Mouse (Mus musculus): ENCODE measurements around the gene Zfp946. TPM values are rescaled to one million over a fixed set of nuclear protein-coding genes. Genes with fewer than 3 reads are reported as not detected.

Zfp946 gene
- polyA plus RNA-seq (2014; fragmentation: Illumina TruSeq; extraction: RNeasy Lipid Tissue Mini Kit (QIAGEN cat#74804); ENCODE audit: low read depth, low replicate concordance): 54.2 TPM

DNA sequence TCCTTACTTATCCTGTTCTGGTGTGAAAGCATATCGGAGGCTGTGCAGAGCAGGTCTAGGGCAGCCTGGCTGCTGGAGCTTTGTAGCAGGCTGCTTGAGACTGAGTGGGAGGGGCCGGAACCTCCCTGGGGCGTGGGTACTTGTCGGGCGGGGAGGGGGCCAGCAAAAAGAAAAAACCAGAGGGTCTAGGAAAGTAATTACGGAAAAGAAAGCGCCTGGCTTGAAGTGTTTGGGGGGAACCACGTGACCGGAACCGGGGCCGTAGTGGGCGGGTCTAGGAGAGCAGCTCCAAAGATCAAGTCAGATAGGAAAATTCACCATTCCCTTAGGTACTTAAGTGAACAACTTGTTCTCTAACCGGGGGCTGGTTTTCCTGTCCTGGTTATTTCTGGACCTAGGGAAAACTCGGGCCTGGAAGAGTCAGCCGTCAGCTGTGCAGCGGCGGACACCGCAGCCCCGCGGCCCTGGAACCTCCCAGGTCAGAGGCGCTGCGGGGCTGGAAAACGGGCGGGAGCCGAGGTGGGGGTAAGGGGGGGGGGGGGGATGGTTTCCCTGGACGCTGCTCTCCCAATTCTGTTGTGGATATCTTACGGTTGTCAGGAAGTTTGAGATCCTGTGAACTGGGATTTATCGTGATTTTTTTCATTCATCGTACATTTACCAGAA lies at the start of gene Zfp946:
TSS of gene Zfp946 (plus strand) at position 271 of the 666 bp plus-strand sequence.

Other genes with a start within 250 kb of the Zfp946 start
- gene Zfp994, start 198.6 kb upstream of the Zfp946 start, polyA plus RNA-seq (2014; fragmentation: Illumina TruSeq; extraction: RNeasy Lipid Tissue Mini Kit (QIAGEN cat#74804); ENCODE audit: low read depth, low replicate concordance): 8.2 TPM
- gene CT030661.1, start 109.4 kb upstream of the Zfp946 start, polyA plus RNA-seq (2014; fragmentation: Illumina TruSeq; extraction: RNeasy Lipid Tissue Mini Kit (QIAGEN cat#74804); ENCODE audit: low read depth, low replicate concordance): 26.9 TPM
- gene Zfp944, start 62.8 kb upstream of the Zfp946 start, polyA plus RNA-seq (2014; fragmentation: Illumina TruSeq; extraction: RNeasy Lipid Tissue Mini Kit (QIAGEN cat#74804); ENCODE audit: low read depth, low replicate concordance): 23.1 TPM
- 21.3 TPM for gene Zfp758, start 62.8 kb upstream of the Zfp946 start, polyA plus RNA-seq (2014; fragmentation: Illumina TruSeq; extraction: RNeasy Lipid Tissue Mini Kit (QIAGEN cat#74804); ENCODE audit: low read depth, low replicate concordance)
- gene Vmn2r111, start 149.3 kb downstream of the Zfp946 start, polyA plus RNA-seq (2014; fragmentation: Illumina TruSeq; extraction: RNeasy Lipid Tissue Mini Kit (QIAGEN cat#74804); ENCODE audit: low read depth, low replicate concordance): not detected
- gene Vmn2r112, start 176.7 kb downstream of the Zfp946 start, polyA plus RNA-seq (2014; fragmentation: Illumina TruSeq; extraction: RNeasy Lipid Tissue Mini Kit (QIAGEN cat#74804); ENCODE audit: low read depth, low replicate concordance): not detected